Mouse (Mus musculus): ENCODE data around the gene Cav3.
A peak's percentile ranks its signal among the peaks of the same experiment; 100 is the strongest.

Gene Cav3

DNA sequence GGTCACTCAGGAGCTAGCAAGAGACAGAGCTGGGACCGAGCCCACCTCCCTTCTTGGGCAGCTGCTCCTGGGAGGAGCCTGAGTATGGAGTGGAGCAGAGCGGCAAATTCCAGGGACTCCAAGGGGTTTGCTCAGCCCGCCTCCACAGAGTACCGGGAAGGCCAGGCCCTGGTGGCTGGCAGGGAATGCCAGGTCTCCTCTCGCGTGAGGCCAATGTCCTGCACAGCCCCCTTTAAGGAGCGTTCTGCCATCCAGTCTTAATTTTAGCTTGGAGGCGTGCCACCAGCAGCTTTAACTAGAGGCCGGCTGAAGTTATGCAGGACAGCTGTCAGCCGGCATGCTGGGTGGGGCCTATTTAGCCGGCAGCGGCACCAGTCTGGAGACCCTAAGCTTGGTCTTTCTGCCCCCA, at the start of gene Cav3:
Cav3 (plus strand) TSS at position 165 of the 409 bp plus-strand sequence.
- no peak for DNase-seq (ENCODE audit: low spot score)

GRCm38 (mm10) chr6:112419333-112419732, 40.0 kb upstream of the Cav3 start:
- DNase-seq (ENCODE audit: low spot score) = no peak

GRCm38 (mm10) chr6:112420883-112421282, 38.4 kb upstream of the Cav3 start:
- DNase-seq (ENCODE audit: low spot score) = no peak

GRCm38 (mm10) chr6:112423746-112424501, 35.4 kb upstream of the Cav3 start:
- DNase-seq (ENCODE audit: low spot score) = no peak

DNA sequence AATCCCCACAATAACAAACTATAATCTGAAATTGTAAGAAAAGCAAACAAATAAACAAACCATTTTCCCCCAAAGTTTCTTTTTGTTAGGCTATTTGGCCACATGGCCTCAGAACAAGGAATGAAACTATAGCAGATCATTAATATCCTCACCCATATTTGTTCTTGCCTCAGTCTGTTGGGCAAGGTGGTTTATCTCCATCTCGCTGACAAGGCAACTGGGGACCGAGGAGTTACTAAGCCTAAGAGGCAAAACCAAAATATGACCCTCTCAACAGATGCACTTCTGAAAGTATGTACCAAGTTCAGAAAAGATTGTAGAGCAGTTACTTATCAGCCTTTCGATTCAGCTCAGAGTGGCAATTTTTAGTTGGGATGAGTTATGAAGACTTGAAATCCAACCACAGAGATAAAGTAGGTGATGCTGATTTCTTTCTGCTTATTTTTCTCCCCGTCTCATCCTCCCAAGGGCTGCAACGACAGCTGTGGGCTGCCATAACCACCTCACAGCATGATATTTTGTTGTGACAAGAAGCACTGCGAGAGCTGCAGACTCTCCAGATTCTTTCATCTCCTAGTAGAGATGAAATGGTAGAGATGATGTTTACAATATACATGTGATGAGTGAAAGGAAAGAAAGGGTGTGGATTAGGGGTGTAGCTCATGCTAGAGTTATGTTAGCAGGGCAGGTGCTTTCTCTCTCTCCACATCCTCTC, 33.1 kb upstream of the Cav3 start:
- DNase-seq (ENCODE audit: low spot score) = no peak

DNA sequence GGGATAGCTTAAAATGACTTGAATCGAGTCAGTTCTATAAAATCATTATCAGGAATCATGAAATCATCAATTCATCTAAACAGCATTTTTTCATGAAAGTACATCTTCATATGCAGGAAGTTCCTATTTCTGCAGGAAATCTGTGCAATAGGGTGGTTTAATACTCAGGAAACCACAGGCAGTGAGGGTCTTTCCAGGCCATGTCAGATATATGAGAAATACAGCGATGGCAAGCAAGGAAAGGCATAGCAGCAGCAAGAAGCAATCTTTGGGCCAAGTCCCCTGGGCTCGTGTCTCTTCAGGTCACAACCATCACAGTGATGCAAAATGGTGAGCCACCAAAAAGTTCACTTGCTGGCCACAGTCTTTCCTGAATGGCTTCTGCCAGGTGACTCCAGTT, 13.6 kb upstream of the Cav3 start:
- no peak for DNase-seq (ENCODE audit: low spot score)

- no peak for DNase-seq (ENCODE audit: low spot score)
Observed at GRCm38 (mm10) chr6:112461459-112461858, 2.2 kb downstream of the Cav3 start.

DNA sequence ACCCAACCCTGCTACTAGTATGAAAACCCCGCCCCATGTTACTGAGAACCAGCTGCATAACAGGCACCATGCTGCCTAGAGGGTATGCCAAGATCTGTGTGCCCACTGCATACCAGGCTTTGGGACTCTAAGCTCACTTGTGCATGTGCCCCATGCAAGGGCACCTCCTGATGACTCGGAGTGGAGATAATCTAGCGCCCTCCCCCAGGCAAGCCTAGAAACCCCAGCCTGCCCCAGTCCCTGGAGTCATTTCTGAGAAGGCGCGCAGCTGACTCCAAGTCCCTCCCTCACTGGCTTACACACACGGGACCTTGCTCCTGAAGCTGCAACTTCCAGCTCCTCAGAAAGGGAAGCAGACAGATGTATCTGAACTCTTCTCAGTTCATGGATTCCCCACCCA, 4.0 kb downstream of the Cav3 start:
- no peak for DNase-seq (ENCODE audit: low spot score)

DNA sequence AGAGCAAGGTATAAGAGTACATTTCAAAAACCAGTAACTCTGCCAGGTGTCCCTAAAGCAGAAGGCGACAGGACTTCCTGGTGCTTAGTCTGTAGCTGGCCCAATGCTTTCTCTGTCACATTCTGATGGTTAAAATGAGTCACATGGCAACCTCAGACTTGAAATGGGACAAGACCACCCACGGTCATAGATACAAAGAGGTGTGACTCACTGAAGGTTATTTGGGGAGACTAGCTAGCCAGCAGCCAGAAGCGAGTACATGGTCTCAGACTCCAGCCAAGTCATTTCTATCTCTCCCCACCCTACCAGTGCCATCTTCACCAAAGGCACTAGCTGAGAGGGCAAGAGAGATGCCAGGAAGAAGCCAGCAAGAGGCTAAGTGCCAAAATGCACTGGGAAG, 6.1 kb downstream of the Cav3 start:
- no peak for DNase-seq (ENCODE audit: low spot score)

- no peak for DNase-seq (ENCODE audit: low spot score)
Observed at GRCm38 (mm10) chr6:112466001-112466400, 6.7 kb downstream of the Cav3 start.

DNA sequence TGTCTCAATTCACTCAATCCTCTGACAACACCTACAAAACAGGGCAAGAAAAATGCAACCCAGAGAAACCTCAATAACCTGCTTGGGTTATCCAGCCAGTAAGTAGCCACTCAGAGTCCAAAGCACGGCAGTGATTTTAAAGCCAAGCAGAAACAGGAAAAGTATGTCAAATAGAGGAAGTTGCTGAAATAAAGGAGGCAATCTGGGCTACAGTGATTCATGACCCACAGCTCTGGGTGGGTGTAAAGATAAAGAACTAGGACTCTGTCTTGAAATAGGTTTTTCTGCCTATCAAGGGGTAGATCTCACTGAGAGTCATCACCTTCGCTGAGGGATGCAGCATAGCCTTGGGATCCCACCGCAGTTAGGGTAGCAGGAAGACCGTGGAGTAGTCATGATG, 12.3 kb downstream of the Cav3 start:
- no peak for DNase-seq (ENCODE audit: low spot score)

DNA sequence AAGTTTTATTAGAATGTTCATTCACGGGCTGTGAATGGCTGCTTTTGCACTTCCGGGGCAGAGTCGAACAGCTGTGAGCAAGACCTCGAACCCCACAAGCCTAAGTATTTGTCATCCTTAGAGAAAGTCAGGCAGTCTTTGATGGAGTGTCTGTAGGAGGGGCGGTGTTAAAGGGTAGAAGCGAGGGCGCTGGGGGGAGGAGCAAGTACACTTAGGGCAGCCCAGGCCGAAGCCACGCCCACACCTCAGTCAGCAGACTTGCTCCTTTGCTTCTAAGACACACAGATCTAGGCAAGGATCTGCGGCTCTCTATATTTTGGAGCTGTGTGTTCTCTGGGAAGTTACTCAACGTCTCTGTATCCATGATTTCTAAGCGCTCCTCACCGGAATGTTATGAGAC, 20.6 kb downstream of the Cav3 start:
- no peak for DNase-seq (ENCODE audit: low spot score)

DNA sequence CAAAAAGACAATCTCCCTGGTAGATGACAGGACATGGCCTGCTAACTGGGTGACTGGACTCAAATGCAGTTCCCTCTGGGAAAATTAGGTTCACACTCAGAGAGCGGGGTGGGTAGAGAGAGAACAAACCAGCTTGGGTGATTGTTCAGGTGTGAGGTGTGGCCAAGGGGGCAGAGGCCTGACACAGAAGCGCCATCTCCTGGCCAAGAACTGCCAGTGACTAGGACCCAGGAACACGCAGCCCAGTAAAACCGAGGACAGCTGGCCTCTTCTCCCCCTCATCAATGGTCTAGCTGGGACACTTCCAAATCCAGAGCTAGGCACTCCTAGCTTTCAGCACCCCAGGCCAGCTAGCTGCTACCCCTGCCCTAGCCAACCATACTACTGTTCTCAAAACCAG, 25.0 kb downstream of the Cav3 start:
- DNase-seq (ENCODE audit: low spot score) = no peak

GRCm38 (mm10) chr6:112487993-112488392, 28.7 kb downstream of the Cav3 start:
- no peak for DNase-seq (ENCODE audit: low spot score)

DNA sequence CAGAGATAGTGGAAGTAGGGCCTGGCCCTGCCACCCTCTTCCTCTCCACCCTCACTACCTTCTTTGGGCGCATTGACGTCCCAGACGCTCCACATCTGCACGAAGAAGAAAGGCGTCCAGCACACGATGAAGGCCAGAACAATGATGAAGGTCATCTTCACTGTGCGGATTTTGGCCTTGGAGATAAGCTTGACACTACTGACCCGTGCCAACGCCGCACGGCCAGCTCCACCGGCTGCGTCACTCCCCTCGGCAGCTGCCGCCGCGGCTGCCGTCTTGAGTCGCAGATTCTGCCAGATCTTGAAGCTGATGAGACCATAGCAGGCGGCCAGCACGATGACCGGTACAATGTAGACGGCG, 29.5 kb downstream of the Cav3 start:
- DNase-seq (ENCODE audit: low spot score) = no peak

- no peak for DNase-seq (ENCODE audit: low spot score)
Observed at GRCm38 (mm10) chr6:112489181-112489909, 30.0 kb downstream of the Cav3 start.

- DNase-seq (ENCODE audit: low spot score) = no peak
Observed at GRCm38 (mm10) chr6:112489910-112490559, 30.7 kb downstream of the Cav3 start, which contains the start of gene Oxtr. TSS of gene Oxtr (minus strand) at chr6:112489943.

GRCm38 (mm10) chr6:112490625-112491242, 31.4 kb downstream of the Cav3 start:
- DNase-seq (ENCODE audit: low spot score) = peak; percentile 77

DNA sequence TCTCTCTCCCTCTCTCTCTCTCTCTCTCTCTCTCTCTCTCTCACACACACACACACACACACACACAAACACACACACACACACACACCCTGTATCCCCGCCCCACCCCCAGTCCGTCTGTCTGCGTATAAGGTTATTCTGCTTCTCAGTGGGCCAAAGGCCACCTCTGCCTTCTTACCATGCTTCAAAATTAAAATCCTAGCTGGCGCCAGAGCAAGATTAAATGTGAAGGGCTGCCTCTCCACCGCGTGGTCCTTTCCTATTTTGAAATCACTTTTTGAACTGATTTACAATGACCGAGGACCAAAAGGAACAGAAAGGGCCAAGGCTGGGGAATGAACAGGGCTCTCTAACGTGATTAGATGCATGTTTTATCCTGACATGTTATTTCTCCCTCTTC, 32.2 kb downstream of the Cav3 start:
- DNase-seq (ENCODE audit: low spot score) = no peak

DNA sequence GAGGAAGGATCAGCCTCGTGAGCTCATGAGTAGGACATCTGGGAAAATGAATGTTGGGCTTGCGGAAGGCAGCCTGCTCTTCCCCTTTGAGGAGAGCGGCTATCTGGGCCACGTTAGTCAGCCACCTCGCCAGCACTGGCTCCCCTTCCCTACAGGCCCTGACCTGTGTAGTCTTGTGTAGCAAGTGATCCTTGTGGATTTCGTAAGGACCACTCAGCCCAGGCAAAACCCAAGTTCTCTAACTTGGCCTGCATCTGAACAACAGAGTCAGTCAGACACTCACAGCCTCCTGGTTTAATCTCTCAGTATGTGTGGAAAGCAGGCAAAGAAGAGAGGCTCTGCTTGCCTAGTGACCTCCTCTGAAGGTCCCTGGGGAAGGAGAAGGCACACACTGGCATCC, 33.4 kb downstream of the Cav3 start:
- DNase-seq (ENCODE audit: low spot score) = no peak

DNA sequence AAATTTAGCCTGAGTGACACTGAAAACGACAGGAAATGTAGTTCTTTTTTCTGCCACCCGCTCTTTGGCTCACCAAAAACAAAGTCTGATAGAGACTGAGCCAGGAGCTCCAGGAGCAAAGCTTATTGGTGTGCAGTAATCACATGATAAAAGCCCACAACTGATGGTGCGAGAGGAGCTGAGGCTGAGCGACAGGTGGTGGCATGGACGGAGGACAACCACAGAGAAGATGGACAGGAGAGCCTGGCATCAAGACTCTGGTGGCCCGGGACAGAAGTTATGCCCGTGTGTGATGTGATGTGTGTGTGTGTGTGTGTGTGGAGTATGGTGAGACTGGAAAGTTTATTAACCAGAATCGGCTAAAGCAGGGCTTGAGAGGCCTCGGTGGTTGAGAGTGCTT, 34.1 kb downstream of the Cav3 start:
- DNase-seq (ENCODE audit: low spot score) = no peak

DNA sequence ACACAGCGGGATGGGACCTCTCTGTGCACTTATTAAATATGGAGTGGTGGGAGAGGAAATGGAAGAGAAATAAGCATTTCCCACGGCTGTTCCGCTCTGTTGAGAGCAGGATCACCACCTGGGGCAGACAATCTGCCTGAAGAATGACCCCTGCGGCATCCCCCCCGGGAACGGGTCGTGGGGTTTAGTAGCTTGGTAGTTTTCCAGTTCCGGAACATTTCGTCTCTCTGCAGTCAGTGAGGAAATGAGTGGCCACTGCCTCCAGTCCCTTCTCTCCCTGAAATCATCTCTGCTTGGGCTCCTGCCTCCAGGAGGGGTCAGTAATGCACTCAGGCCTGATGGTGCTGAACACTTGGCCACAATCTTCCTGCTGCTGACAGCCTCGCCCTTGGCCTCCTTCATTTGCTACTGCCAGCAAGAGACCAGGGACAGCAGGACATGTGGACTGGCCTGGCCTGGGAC, 35.3 kb downstream of the Cav3 start:
- no peak for DNase-seq (ENCODE audit: low spot score)

Data from MN1 (cell line).